Mouse (Mus musculus) embryonic fibroblast, embryonic 13.5 days (primary cell): ENCODE results near the gene Cckbr.

Experiments
- CTCF ChIP-seq: IDR thresholded peaks from 2 replicates; pipeline ENCODE4 v1.5.1; 2011; ENCODE audit warnings: mild to moderate bottlenecking, control low read depth, low read length, moderate library complexity, borderline replicate concordance; ENCODE audit not compliant: insufficient read depth
- POLR2A ChIP-seq: IDR thresholded peaks from 2 replicates; pipeline ENCODE4 v1.6.1; 2011; ENCODE audit warnings: low read depth, mild to moderate bottlenecking, control low read depth, low read length, moderate library complexity

DNA sequence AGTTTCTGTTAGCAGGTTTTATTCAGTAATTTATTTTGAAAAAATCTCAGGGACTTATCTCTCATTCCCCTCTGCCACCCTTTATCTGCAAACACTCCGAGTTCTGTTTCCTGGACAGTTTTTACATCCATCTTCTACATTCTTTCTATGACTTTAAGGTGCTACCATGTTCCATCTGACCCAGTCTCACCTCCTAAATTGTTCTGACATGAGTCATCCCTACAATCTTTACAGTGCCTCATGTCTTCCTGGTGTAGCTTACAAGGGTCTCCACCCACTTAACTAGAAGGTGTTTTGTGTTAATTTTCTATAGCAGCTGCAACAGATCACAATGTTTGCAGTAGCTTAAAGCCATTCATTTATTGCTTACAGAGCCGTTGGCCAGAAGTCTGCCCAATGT, 4.6 kb upstream of the Cckbr start:
- TF ChIP-seq CTCF (no peak), POLR2A (no peak)
